Mouse (Mus musculus): ENCODE results near the gene Lrrc36.

Lrrc36 gene

DNA sequence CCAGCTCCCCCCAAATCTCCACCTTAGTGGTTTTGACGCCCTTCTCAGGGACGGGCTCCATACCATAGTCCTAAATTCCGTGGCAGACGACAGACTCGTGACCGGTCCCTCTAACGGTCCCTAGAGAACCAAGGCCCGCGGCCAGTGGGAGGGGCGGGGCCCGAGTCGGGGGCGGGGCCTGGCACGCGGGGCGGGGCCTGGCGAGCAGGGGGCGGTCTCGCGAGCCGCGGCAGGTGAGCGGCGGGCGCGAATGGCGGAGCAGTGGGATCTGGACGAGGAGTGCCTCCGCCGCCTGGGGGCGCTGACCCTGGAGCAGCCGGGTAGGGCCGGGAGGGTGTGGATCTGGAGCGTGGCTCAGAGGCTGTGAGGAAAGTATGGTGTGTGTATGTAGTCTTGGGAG is at the start of gene Lrrc36, which contains the start of gene Kctd19:
TSS of gene Lrrc36 (plus strand) at position 181 of the 400 bp plus-strand sequence.
TSS of gene Kctd19 (minus strand) at position 112 of the 400 bp plus-strand sequence.
- in situ Hi-C loops (cut with MboI; ENCODE audit: low sequenced_read_pairs), result no loop called here

GRCm38 (mm10) chr8:105367107-105367506 is 46.3 kb upstream of the Lrrc36 start:
- in situ Hi-C loops (cut with MboI; ENCODE audit: low sequenced_read_pairs), result no loop called here

GRCm38 (mm10) chr8:105372473-105372872 is 40.9 kb upstream of the Lrrc36 start:
- in situ Hi-C loops (cut with MboI; ENCODE audit: low sequenced_read_pairs), result no loop called here

GRCm38 (mm10) chr8:105373032-105373431 is 40.3 kb upstream of the Lrrc36 start, which contains the start of gene Plekhg4:
Gene Plekhg4, plus strand, starts transcription at chr8:105373274.
- in situ Hi-C loops (cut with MboI; ENCODE audit: low sequenced_read_pairs), result no loop called here

DNA sequence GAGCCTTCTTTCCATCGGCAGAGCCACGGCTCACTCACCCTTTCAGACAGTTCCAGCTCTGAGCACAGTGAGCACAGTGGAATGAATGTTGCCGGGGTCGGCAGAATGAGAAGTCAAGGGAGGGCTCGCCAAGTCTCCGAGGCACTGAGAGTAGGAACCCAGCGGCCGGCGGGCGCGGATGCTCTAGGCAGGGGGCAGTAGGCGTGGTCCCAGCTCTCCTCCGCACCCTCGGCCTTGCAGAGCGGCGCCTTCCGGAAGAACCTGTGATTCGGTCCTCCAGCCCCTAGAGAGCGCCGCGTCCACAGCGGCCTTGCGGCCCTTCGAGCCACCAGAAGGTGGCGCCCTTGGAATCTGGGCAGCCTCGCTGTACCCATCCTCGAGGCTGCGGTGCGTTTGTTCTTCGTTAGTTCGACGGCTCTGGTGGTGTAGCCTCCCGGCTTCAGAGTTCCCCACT is 38.8 kb upstream of the Lrrc36 start:
- in situ Hi-C loops (cut with MboI; ENCODE audit: low sequenced_read_pairs), result no loop called here

DNA sequence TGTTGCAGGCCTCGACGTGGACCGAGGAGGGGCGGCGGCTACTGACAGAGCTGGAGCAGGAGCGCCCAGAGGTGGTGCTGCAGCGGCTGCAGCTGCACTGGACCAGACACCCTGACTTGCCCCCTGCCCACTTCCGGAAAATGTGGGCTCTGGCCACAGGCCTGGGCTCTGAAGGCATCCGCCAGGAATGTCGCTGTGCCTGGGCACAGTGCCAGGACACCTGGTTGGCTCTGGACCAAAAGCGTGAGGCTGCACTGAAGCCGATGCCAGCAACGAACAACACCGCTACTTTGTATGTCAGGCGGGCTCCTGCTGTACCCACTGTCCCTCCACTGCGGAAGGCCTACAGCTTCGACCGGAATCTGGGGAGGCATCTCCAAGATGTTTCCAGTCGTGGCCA is 34.7 kb upstream of the Lrrc36 start:
- in situ Hi-C loops (cut with MboI; ENCODE audit: low sequenced_read_pairs), result no loop called here

- in situ Hi-C loops (cut with MboI; ENCODE audit: low sequenced_read_pairs), result no loop called here
These were observed 33.1 kb upstream of the Lrrc36 start for GRCm38 (mm10) chr8:105380308-105380707.

DNA sequence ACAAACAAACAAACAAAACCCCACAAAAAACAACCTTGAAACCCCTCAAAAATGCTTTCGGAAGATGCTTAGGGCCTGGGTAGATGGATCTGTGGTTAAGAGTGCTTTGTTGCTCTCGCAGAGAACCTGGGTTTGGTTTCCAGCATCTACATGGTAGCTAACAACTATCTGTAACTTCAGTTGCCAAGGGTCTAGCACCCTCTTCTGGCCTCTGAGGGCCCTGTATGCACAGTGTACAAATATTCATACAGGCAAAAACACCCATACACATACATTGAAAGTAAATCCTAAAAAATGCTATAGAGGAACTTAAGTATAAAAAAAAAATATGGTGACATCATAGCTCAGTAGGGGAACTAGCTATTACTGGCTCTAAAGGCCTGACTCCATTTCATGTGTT is 29.3 kb upstream of the Lrrc36 start:
- in situ Hi-C loops (cut with MboI; ENCODE audit: low sequenced_read_pairs), result no loop called here

GRCm38 (mm10) chr8:105387151-105387550 is 26.2 kb upstream of the Lrrc36 start:
- in situ Hi-C loops (cut with MboI; ENCODE audit: low sequenced_read_pairs), result no loop called here

GRCm38 (mm10) chr8:105389096-105389495 is 24.3 kb upstream of the Lrrc36 start:
- in situ Hi-C loops (cut with MboI; ENCODE audit: low sequenced_read_pairs), result no loop called here

DNA sequence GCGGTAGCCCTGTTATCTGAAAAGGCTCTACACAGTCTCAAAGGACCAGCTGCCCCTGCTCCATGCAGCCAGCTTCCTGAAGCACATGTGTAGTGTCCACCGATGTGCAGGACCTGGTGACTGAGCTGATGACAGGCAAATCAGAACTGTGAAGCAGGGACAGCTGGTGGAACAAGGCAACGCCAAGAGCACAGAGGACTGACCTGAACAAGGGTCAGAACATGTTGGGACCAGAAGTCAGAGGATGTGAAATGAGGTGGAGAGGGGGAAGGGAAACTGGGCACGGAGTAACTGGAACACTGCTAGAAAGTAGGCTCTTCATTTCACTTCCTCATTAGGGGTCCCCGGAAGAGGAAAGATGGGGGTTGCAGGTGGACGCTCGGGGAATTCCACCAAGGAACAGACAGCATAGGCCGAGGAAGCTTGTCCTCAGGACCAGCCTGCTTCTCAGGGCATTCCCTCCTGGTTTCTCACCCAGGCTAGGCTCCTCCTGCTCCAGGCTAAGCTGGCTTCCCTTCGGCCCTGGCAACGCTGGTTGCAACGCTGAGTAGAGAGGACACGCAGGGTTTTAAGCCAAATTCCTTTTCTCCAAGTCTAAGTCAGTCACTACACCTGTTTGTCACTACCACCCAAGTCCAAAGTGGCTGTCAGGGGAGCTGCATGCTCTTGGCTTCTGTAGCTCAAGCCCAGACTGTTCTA is 20.1 kb upstream of the Lrrc36 start:
- in situ Hi-C loops (cut with MboI; ENCODE audit: low sequenced_read_pairs), result no loop called here

- in situ Hi-C loops (cut with MboI; ENCODE audit: low sequenced_read_pairs), result no loop called here
These were observed 19.5 kb upstream of the Lrrc36 start for GRCm38 (mm10) chr8:105393915-105394314.

DNA sequence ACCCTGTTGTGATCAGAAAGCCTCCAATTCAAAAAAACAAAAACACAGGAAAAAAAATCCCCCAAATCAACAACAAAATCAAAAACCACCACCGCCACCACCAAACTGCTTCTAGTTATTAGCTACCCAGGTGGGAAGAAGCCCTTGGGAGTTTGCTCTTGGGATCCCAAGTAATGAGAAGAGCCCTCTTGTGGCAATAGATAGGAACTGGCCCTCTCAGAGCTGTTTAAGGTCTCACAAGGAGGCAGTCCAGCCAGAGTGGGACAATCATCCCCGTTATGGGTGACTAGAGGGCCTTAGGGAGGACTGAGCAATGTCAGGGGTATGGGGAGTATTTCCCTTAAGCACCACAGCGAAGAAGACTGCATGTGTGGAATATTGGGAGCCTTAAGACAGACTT is 15.6 kb upstream of the Lrrc36 start:
- in situ Hi-C loops (cut with MboI; ENCODE audit: low sequenced_read_pairs), result no loop called here

DNA sequence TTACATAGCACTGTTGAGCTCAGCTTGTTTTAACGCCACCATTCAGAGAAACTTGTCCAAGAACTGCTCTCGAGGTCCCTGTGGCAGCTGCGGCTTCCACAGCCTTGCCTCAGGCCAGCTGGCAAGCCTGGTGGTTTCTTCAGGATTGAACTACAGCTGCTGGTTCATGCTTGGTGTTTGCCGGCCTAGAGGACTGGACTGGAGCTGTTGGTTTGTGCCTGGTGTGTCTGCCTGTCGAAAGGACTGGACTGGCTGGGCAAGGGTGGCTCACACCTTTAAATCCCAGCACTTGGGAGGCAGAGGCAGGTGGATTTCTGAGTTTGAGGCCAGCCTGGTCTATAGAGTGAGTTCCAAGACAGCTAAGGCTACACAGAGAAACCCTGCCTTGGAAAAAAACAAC is 13.4 kb upstream of the Lrrc36 start:
- in situ Hi-C loops (cut with MboI; ENCODE audit: low sequenced_read_pairs), result no loop called here

DNA sequence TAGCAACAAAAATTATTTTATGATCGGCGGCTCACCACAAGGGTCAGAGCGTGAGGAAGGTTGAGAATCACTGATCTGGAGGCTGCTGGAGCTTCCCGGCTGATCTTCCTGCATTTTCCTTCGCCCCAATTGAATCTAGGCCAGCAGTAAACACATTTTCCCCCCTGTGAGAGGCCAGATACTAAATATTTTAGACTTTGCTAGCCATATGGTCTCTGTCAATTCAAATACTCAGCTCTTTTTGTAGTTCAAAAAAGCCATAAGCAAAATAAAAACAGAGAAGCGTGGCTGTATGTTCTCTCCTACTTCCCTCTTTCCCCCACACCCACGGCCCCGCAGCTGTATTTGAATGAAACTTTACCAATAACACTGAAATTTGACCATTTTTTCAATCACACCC is 9.9 kb upstream of the Lrrc36 start:
- in situ Hi-C loops (cut with MboI; ENCODE audit: low sequenced_read_pairs), result no loop called here

GRCm38 (mm10) chr8:105404496-105404895 is 8.9 kb upstream of the Lrrc36 start:
- in situ Hi-C loops (cut with MboI; ENCODE audit: low sequenced_read_pairs), result no loop called here

GRCm38 (mm10) chr8:105406416-105406815 is 7.0 kb upstream of the Lrrc36 start:
- in situ Hi-C loops (cut with MboI; ENCODE audit: low sequenced_read_pairs), result no loop called here

- in situ Hi-C loops (cut with MboI; ENCODE audit: low sequenced_read_pairs), result no loop called here
These were observed 5.0 kb upstream of the Lrrc36 start for GRCm38 (mm10) chr8:105408331-105408730.

DNA sequence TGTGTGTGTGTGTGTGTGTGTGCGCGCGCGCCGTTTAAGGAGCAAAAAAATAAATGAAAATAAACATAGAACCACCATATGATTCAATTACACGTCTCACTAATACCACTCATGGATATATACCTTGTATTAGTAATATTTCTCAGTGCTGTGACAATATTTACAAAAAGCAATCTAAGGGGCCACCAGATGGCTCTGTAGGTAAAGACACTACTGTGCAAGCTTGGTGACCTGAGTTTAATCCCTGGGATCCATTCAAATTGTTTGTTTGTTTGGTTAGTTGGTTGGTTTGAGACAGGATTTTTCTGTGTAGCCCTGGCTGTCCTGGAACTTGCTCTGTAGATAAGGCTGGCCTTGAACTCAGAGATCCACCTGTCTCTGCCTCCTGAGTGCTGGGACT is 3.4 kb upstream of the Lrrc36 start:
- in situ Hi-C loops (cut with MboI; ENCODE audit: low sequenced_read_pairs), result no loop called here

- in situ Hi-C loops (cut with MboI; ENCODE audit: low sequenced_read_pairs), result no loop called here
These were observed 5.6 kb downstream of the Lrrc36 start for GRCm38 (mm10) chr8:105418992-105419391.

- in situ Hi-C loops (cut with MboI; ENCODE audit: low sequenced_read_pairs), result no loop called here
These were observed 6.4 kb downstream of the Lrrc36 start for GRCm38 (mm10) chr8:105419800-105420199.

- in situ Hi-C loops (cut with MboI; ENCODE audit: low sequenced_read_pairs), result no loop called here
These were observed 8.6 kb downstream of the Lrrc36 start for GRCm38 (mm10) chr8:105422006-105422405.

GRCm38 (mm10) chr8:105426878-105427277 is 13.5 kb downstream of the Lrrc36 start:
- in situ Hi-C loops (cut with MboI; ENCODE audit: low sequenced_read_pairs), result no loop called here
